Mouse (Mus musculus) megakaryocyte, embryonic 14.5 days (primary cell): ENCODE results near the gene Exoc8. TPM values are rescaled to one million over a fixed set of nuclear protein-coding genes. Genes with fewer than 3 reads are reported as not detected.
A peak's percentile ranks its signal among the peaks of the same experiment; 100 is the strongest.

Source experiments
- H3K27me3 ChIP-seq: replicated peaks from 2 replicates; pipeline ENCODE3; 2012; ENCODE audit warnings: inconsistent platforms
- H3K36me3 ChIP-seq: replicated peaks from 2 replicates; pipeline ENCODE3; 2012; ENCODE audit warnings: low read length, inconsistent platforms, mixed read lengths
- H3K4me1 ChIP-seq: 2 replicates; pipeline ENCODE4 v1.6.1; 2012; ENCODE audit warnings: inconsistent platforms
- H3K4me3 ChIP-seq: replicated peaks from 2 replicates; pipeline ENCODE3; 2012; ENCODE audit warnings: moderate library complexity, mild to moderate bottlenecking, inconsistent platforms
- H3K9me3 ChIP-seq: 2 replicates; pipeline ENCODE4 v1.6.1; 2012; ENCODE audit warnings: inconsistent platforms
- FLI1 ChIP-seq: IDR thresholded peaks from 2 replicates; pipeline ENCODE4 v1.6.1; 2012; ENCODE audit warnings: low read length, inconsistent platforms, mixed read lengths
- GATA1 ChIP-seq: IDR thresholded peaks from 3 replicates; pipeline ENCODE4 v1.6.1; 2012; ENCODE audit warnings: mixed read lengths, low read length, inconsistent platforms, borderline replicate concordance
- polyA plus RNA-seq: library from polyadenylated mRNA; stranded (reverse); fragments of >175 nt; gene quantifications from 2 replicates; pipeline ENCODE4 v1.2.3, GENCODE M21; 2012; ENCODE audit warnings: low replicate concordance; ENCODE audit not compliant: insufficient read depth

Gene Exoc8
- polyA plus RNA-seq, 1 experiment = 2.1 TPM

GRCm38 (mm10) chr8:124878141-124878540, 19.4 kb downstream of the Exoc8 start:
- Histone ChIP-seq H3K4me1 (peaks cover 14% of the 10 kb centered on the region), H3K36me3 (peaks cover 97% of the 10 kb centered on the region), H3K4me3 (no peak overlapping the region), H3K9me3 (no peaks in the 10 kb centered on the region), H3K27me3 (no peaks in the 10 kb centered on the region)
- TF ChIP-seq FLI1 = no peak
- no peak for TF ChIP-seq GATA1

- Histone ChIP-seq H3K4me3 (no peak overlapping the region), H3K36me3 (peaks cover 93% of the 10 kb centered on the region), H3K4me1 (peaks cover 48% of the 10 kb centered on the region), H3K9me3 (no peaks in the 10 kb centered on the region), H3K27me3 (no peaks in the 10 kb centered on the region)
- no peak for TF ChIP-seq FLI1
- TF ChIP-seq GATA1 = no peak
Observed at GRCm38 (mm10) chr8:124872690-124873089, 24.8 kb downstream of the Exoc8 start.

- TF ChIP-seq FLI1 (no peak), GATA1 (no peak)
Observed at GRCm38 (mm10) chr8:124872081-124872480, 25.4 kb downstream of the Exoc8 start.

GRCm38 (mm10) chr8:124871474-124871873, 26.0 kb downstream of the Exoc8 start:
- TF ChIP-seq FLI1 (no peak), GATA1 (no peak)
- Histone ChIP-seq H3K36me3 (peaks cover 85% of the 10 kb centered on the region), H3K4me3 (no peak overlapping the region)

More at GRCm38 (mm10) chr8:124872081-124872480, 25.4 kb downstream of the Exoc8 start:
- H3K9me3 ChIP-seq = no peaks in the 10 kb centered on the region
- peak overlapping the region; percentile 60 for H3K4me3 ChIP-seq
- H3K36me3 ChIP-seq = peaks cover 91% of the 10 kb centered on the region
- peaks cover 54% of the 10 kb centered on the region for H3K4me1 ChIP-seq
- no peaks in the 10 kb centered on the region for H3K27me3 ChIP-seq

GRCm38 (mm10) chr8:124869708-124870107, 27.8 kb downstream of the Exoc8 start:
- H3K36me3 ChIP-seq = peaks cover 75% of the 10 kb centered on the region
- H3K4me1 ChIP-seq = peaks cover 78% of the 10 kb centered on the region
- no peak overlapping the region for H3K4me3 ChIP-seq
- no peaks in the 10 kb centered on the region for H3K27me3 ChIP-seq
- TF ChIP-seq GATA1 (no peak), FLI1 (no peak)
- H3K9me3 ChIP-seq = no peaks in the 10 kb centered on the region

More at GRCm38 (mm10) chr8:124871474-124871873, 26.0 kb downstream of the Exoc8 start:
- H3K27me3 ChIP-seq = no peaks in the 10 kb centered on the region
- H3K9me3 ChIP-seq = no peaks in the 10 kb centered on the region
- H3K4me1 ChIP-seq = peaks cover 60% of the 10 kb centered on the region

GRCm38 (mm10) chr8:124867126-124867525, 30.4 kb downstream of the Exoc8 start:
- Histone ChIP-seq H3K9me3 (no peaks in the 10 kb centered on the region), H3K4me1 (peaks cover 80% of the 10 kb centered on the region), H3K36me3 (peaks cover 49% of the 10 kb centered on the region), H3K4me3 (no peak overlapping the region), H3K27me3 (no peaks in the 10 kb centered on the region)
- TF ChIP-seq FLI1 = no peak
- no peak for TF ChIP-seq GATA1

GRCm38 (mm10) chr8:124866669-124867068, 30.8 kb downstream of the Exoc8 start:
- no peaks in the 10 kb centered on the region for H3K9me3 ChIP-seq
- peaks cover 79% of the 10 kb centered on the region for H3K4me1 ChIP-seq
- TF ChIP-seq FLI1 = no peak
- no peak for TF ChIP-seq GATA1
- H3K4me3 ChIP-seq = peak overlapping the region; percentile 54
- H3K27me3 ChIP-seq = no peaks in the 10 kb centered on the region
- peaks cover 45% of the 10 kb centered on the region for H3K36me3 ChIP-seq

GRCm38 (mm10) chr8:124863729-124864128, 33.8 kb downstream of the Exoc8 start:
- Histone ChIP-seq H3K4me1 (peaks cover 90% of the 10 kb centered on the region), H3K4me3 (peak overlapping the region; percentile 99), H3K27me3 (no peaks in the 10 kb centered on the region), H3K36me3 (peaks cover 38% of the 10 kb centered on the region), H3K9me3 (no peaks in the 10 kb centered on the region)
- TF ChIP-seq FLI1 (no peak), GATA1 (no peak)

GRCm38 (mm10) chr8:124863163-124863677, 34.3 kb downstream of the Exoc8 start:
- peaks cover 39% of the 10 kb centered on the region for H3K36me3 ChIP-seq
- TF ChIP-seq GATA1 (no peak), FLI1 (no peak)

GRCm38 (mm10) chr8:124862321-124863162, 35.0 kb downstream of the Exoc8 start, which contains the start of the genes Gnpat and 2810004N23Rik:
TSS of gene Gnpat (plus strand) at chr8:124863033.
TSS of gene 2810004N23Rik (minus strand) at chr8:124863120.
- H3K27me3 ChIP-seq = no peaks in the 10 kb centered on the region
- peaks cover 43% of the 10 kb centered on the region for H3K36me3 ChIP-seq
- H3K4me3 ChIP-seq = peak within 1 kb of the TSS; percentile 99
- no peaks in the 10 kb centered on the region for H3K9me3 ChIP-seq
- TF ChIP-seq GATA1 (no peak), FLI1 (peak; percentile 72; the same call in 1 of the 2 replicates)
- peaks cover 90% of the 10 kb centered on the region for H3K4me1 ChIP-seq

More at GRCm38 (mm10) chr8:124863163-124863677, 34.3 kb downstream of the Exoc8 start:
- Histone ChIP-seq H3K27me3 (no peaks in the 10 kb centered on the region), H3K4me1 (peaks cover 90% of the 10 kb centered on the region), H3K9me3 (no peaks in the 10 kb centered on the region), H3K4me3 (peak overlapping the region; percentile 99)
